ENCODE assay signal across 7 mouse cellular contexts in genomic region chr11:97987551-97988526, GRCm38 (mm10). TPM values are rescaled to one million over a fixed set of nuclear protein-coding genes. Genes with fewer than 3 reads are reported as not detected.
DNase-seq lines count a peak whose midpoint lies in the region; ATAC-seq lines count a peak whose summit lies in the region.

No protein-coding gene starts in this region.

- no peaks in the 10 kb centered on the region for H3K9me3 ChIP-seq in intestine, embryonic 16.5 days (ENCODE audit: control insufficient read depth, low read length)
- no peaks in the 10 kb centered on the region for H3K9me3 ChIP-seq in midbrain, embryonic 11.5 days (ENCODE audit: control insufficient read depth, low read length)

- peaks cover 18% of the 10 kb centered on the region for H3K27me3 ChIP-seq in intestine, embryonic 16.5 days (replicated peaks; ENCODE audit: control insufficient read depth, insufficient read depth, low read length)
- peaks cover 27% of the 10 kb centered on the region for H3K27me3 ChIP-seq in midbrain, embryonic 11.5 days (ENCODE audit: control insufficient read depth, insufficient read depth, low read length)

- WGBS in intestine, embryonic 16.5 days, result under 1% methylated on average over 42 of the region's 42 CpGs
- WGBS in midbrain, embryonic 11.5 days, result under 1% methylated on average over 42 of the region's 42 CpGs

- H3K4me2 ChIP-seq in intestine, embryonic 16.5 days (ENCODE audit: low read depth, low read length), result peak overlapping the region; percentile 95
- H3K4me2 ChIP-seq in midbrain, embryonic 11.5 days, result peak overlapping the region; percentile 52

- H3K27ac ChIP-seq in intestine, embryonic 16.5 days (ENCODE audit: low read length), result peak overlapping the region; percentile 91
- peak overlapping the region; percentile 66 for H3K27ac ChIP-seq in midbrain, embryonic 11.5 days (ENCODE audit: low read depth, low read length)

- H3K4me1 ChIP-seq in intestine, embryonic 16.5 days (ENCODE audit: control insufficient read depth, insufficient read depth, low read length), result peaks cover 15% of the 10 kb centered on the region
- H3K4me1 ChIP-seq in midbrain, embryonic 11.5 days (ENCODE audit: control insufficient read depth, insufficient read depth, low read length), result peaks cover 13% of the 10 kb centered on the region

- intact Hi-C loops in left cerebral cortex, postnatal 36 days (cut with DNase I), result loop anchor here (1.0 to 2.0 kb wide), 3 partner anchors 51 to 191 kb away; no protein-coding TSS in a partner anchor

- H3K4me3 ChIP-seq in intestine, embryonic 16.5 days (ENCODE audit: low read length), result peak overlapping the region; percentile 92
- H3K4me3 ChIP-seq in midbrain, embryonic 11.5 days (ENCODE audit: low read depth, low read length), result peak overlapping the region; percentile 85

- H3K36me3 ChIP-seq in intestine, embryonic 16.5 days (ENCODE audit: control insufficient read depth, insufficient read depth, low read length), result no peaks in the 10 kb centered on the region
- no peaks in the 10 kb centered on the region for H3K36me3 ChIP-seq in midbrain, embryonic 11.5 days (ENCODE audit: control insufficient read depth, insufficient read depth, low read length)

- ATAC-seq in intestine, embryonic 16.5 days, result peak; percentile 89
- peak; percentile 79 for ATAC-seq in midbrain, embryonic 11.5 days (ENCODE audit: low FRiP score)

- peak overlapping the region; percentile 84 for H3K9ac ChIP-seq in intestine, embryonic 16.5 days (ENCODE audit: low read depth, low read length)
- H3K9ac ChIP-seq in midbrain, embryonic 11.5 days (ENCODE audit: low read length), result peak overlapping the region; percentile 82

- DNase-seq in adrenal gland, adult 2 months, result peak; percentile 95
- DNase-seq in embryo, embryonic 11.5 days (ENCODE audit: low read depth, low spot score), result peak; percentile 90
- peak; percentile 86 to 93 for DNase-seq in gastrocnemius, postnatal 4 days (ENCODE audit: low spot score in 2 of 2)
- DNase-seq in left cerebral cortex, postnatal 36 days (ENCODE audit: low spot score in 2 of 2), result peak; percentile 96
- peak; percentile 100 for DNase-seq in midbrain, embryonic 11.5 days (ENCODE audit: low spot score, missing footprints)
- peak; percentile 94 for DNase-seq in skeletal muscle tissue, adult 2 months (ENCODE audit: low read depth, low spot score)

RNA-seq across cellular contexts. Expression of gene Plxdc1, which starts 1.6 kb away (rescaled TPM):
- total RNA-seq in adrenal gland, adult 2 months (2021), result 10 to 100 TPM; 17.5 to 22.2 TPM
- 11.0 and 13.7 TPM in 2 replicates for polyA plus RNA-seq in adrenal gland, adult 2 months (2012; rRNA removed)
- 1 to 10 TPM; 7.1 to 7.6 TPM for total RNA-seq in gastrocnemius, postnatal 4 days (2021)
- 0.34 and 0.65 TPM in 2 replicates for polyA plus RNA-seq in intestine, embryonic 16.5 days (2015; fragmentation: Nextera tagmentation; extraction: Ambion mirVana)
- 10 to 100 TPM; 26.3 to 39.3 TPM for total RNA-seq in left cerebral cortex, postnatal 36 days (2021)
- 0.14 TPM in 1 of 2 replicates, not detected in the other for polyA plus RNA-seq in midbrain, embryonic 11.5 days (2014; fragmentation: Nextera tagmentation; extraction: Ambion mirVana)

RNA-seq across cellular contexts. Expression of gene Arl5c, which starts 8.1 kb away (rescaled TPM):
- total RNA-seq in adrenal gland, adult 2 months (2021), result 1 to 10 TPM in 1 of 2 experiments, under 1 TPM in 1; 0.29 to 1.2 TPM
- 0.43 and 0.87 TPM in 2 replicates for polyA plus RNA-seq in adrenal gland, adult 2 months (2012; rRNA removed)
- total RNA-seq in gastrocnemius, postnatal 4 days (2021), result 1 to 10 TPM; 1.5 to 1.9 TPM
- 9.0 and 9.9 TPM in 2 replicates for polyA plus RNA-seq in intestine, embryonic 16.5 days (2015; fragmentation: Nextera tagmentation; extraction: Ambion mirVana)
- 1 to 10 TPM in 1 of 2 experiments, under 1 TPM in 1; 0.93 to 1.7 TPM for total RNA-seq in left cerebral cortex, postnatal 36 days (2021)
- 6.7 and 8.9 TPM in 2 replicates for polyA plus RNA-seq in midbrain, embryonic 11.5 days (2014; fragmentation: Nextera tagmentation; extraction: Ambion mirVana)

RNA-seq across cellular contexts. Expression of gene Cacnb1, which starts 35.0 kb away (rescaled TPM):
- 1 to 10 TPM; 6.9 to 9.6 TPM for total RNA-seq in adrenal gland, adult 2 months (2021)
- 14.4 and 14.5 TPM in 2 replicates for polyA plus RNA-seq in adrenal gland, adult 2 months (2012; rRNA removed)
- 100 to 1,000 TPM; 240 to 241 TPM for total RNA-seq in gastrocnemius, postnatal 4 days (2021)
- 5.1 TPM in 2 replicates for polyA plus RNA-seq in intestine, embryonic 16.5 days (2015; fragmentation: Nextera tagmentation; extraction: Ambion mirVana)
- total RNA-seq in left cerebral cortex, postnatal 36 days (2021), result 100 to 1,000 TPM; 149 to 163 TPM
- polyA plus RNA-seq in midbrain, embryonic 11.5 days (2014; fragmentation: Nextera tagmentation; extraction: Ambion mirVana), result 9.7 and 10.3 TPM in 2 replicates

RNA-seq across cellular contexts. Expression of gene Rpl19, which starts 38.7 kb away (rescaled TPM):
- total RNA-seq in adrenal gland, adult 2 months (2021), result 1,000 to 10,000 TPM; 1,223 to 1,284 TPM
- polyA plus RNA-seq in adrenal gland, adult 2 months (2012; rRNA removed), result 128 and 129 TPM in 2 replicates
- 1,000 to 10,000 TPM; 1,153 to 1,224 TPM for total RNA-seq in gastrocnemius, postnatal 4 days (2021)
- 990 and 1,058 TPM in 2 replicates for polyA plus RNA-seq in intestine, embryonic 16.5 days (2015; fragmentation: Nextera tagmentation; extraction: Ambion mirVana)
- total RNA-seq in left cerebral cortex, postnatal 36 days (2021), result 100 to 1,000 TPM; 524 to 620 TPM
- polyA plus RNA-seq in midbrain, embryonic 11.5 days (2014; fragmentation: Nextera tagmentation; extraction: Ambion mirVana), result 945 and 991 TPM in 2 replicates

Comparison
In these comparisons a context has a peak if more than half of its experiments do, and no peak if none do; other contexts are left out.
1. Peak in every context shown above with its lines: DNase-seq, ATAC-seq, H3K4me3 ChIP-seq and H3K27ac ChIP-seq.
2. RNA of gene Cacnb1, which starts 35.0 kb away (total RNA-seq): 240 to 241 TPM in gastrocnemius, postnatal 4 days and 149 to 163 TPM in left cerebral cortex, postnatal 36 days; 6.9 to 9.6 TPM in adrenal gland, adult 2 months; every median in the first group is over 10 times any median in the second.